Mouse (Mus musculus) layer of hippocampus, postnatal 10 days (tissue): ENCODE measurements around the gene Ube2j2. TPM values are rescaled to one million over a fixed set of nuclear protein-coding genes. Genes with fewer than 3 reads are reported as not detected.
A peak's percentile ranks its signal among the peaks of the same experiment; 100 is the strongest.

Experiments used
- DNase-seq, 2 experiments: peaks; one replicate each; pipeline ENCODE4 v3.0.0; 2021; ENCODE audit warnings: low spot score in 2 of 2
- long read RNA-seq: library from polyadenylated mRNA; stranded (forward); transcript quantifications from one replicate; pipeline ENCODE4 v2.0.0, GENCODE M21; 2023
- total RNA-seq, 2 experiments: library from RNA; stranded (reverse); gene quantifications; 2 replicates each; pipeline ENCODE4 v1.2.3; 2021

The Ube2j2 gene
- 10 to 100 TPM; 93.3 to 97.5 TPM for total RNA-seq
- long read RNA-seq, transcript Ube2j2-205 (8 exons, 1,434 nt) = minor isoform, 12 of 95 reads
- long read RNA-seq, transcript Ube2j2-213 (7 exons, 3,339 nt) = major isoform, 27 of 95 reads
- long read RNA-seq, transcript Ube2j2-201 (8 exons, 3,483 nt) = minor isoform, 23 of 95 reads
- long read RNA-seq, partial matches to known transcripts = 12 of 95 reads
- long read RNA-seq, other reads (novel, unspliced or antisense) = 15 of 95 reads

GRCm38 (mm10) chr4:155943534-155944249 lies at the start of gene Ube2j2:
Gene Ube2j2 (plus strand): TSS chr4:155943831.
- DNase-seq = peak; percentile 99

- DNase-seq = peak; percentile 69 to 76
Observed at GRCm38 (mm10) chr4:155894311-155894881, 49.2 kb upstream of the Ube2j2 start.

- peak; percentile 82 to 85 for DNase-seq
Observed at GRCm38 (mm10) chr4:155895216-155895615, 48.4 kb upstream of the Ube2j2 start.

GRCm38 (mm10) chr4:155895826-155896225 lies 47.8 kb upstream of the Ube2j2 start:
- DNase-seq = peak; percentile 6 to 15

- no peak for DNase-seq
Observed at GRCm38 (mm10) chr4:155896461-155896860, 47.2 kb upstream of the Ube2j2 start.

GRCm38 (mm10) chr4:155898318-155898717 lies 45.3 kb upstream of the Ube2j2 start:
- DNase-seq = no peak

- peak; percentile 3 to 11 for DNase-seq
Observed at GRCm38 (mm10) chr4:155899355-155899754, 44.3 kb upstream of the Ube2j2 start.

GRCm38 (mm10) chr4:155901205-155901604 lies 42.4 kb upstream of the Ube2j2 start:
- peak; percentile 60 to 71 for DNase-seq

- peak; percentile 3 to 9 for DNase-seq
Observed at GRCm38 (mm10) chr4:155903246-155903645, 40.4 kb upstream of the Ube2j2 start.

- peak; percentile 47 to 58 for DNase-seq
Observed at GRCm38 (mm10) chr4:155904318-155905102, 39.1 kb upstream of the Ube2j2 start.

- peak in 1 of 2 experiments; percentile 6 for DNase-seq
Observed at GRCm38 (mm10) chr4:155905634-155906033, 38.0 kb upstream of the Ube2j2 start.

- peak; percentile 3 to 13 for DNase-seq
Observed at GRCm38 (mm10) chr4:155906125-155906524, 37.5 kb upstream of the Ube2j2 start.

GRCm38 (mm10) chr4:155907003-155907402 lies 36.6 kb upstream of the Ube2j2 start:
- DNase-seq = peak; percentile 4 to 11

- peak; percentile 7 to 15 for DNase-seq
Observed at GRCm38 (mm10) chr4:155908281-155908680, 35.4 kb upstream of the Ube2j2 start.

- DNase-seq = peak; percentile 3 to 11
Observed at GRCm38 (mm10) chr4:155908751-155909150, 34.9 kb upstream of the Ube2j2 start.

- DNase-seq = no peak
Observed at GRCm38 (mm10) chr4:155932031-155932430, 11.6 kb upstream of the Ube2j2 start.

GRCm38 (mm10) chr4:155943049-155943452 lies 580 bp upstream of the Ube2j2 start:
- peak; percentile 64 to 65 for DNase-seq

GRCm38 (mm10) chr4:155944271-155944670 lies 640 bp downstream of the Ube2j2 start:
- DNase-seq = no peak

- no peak for DNase-seq
Observed at GRCm38 (mm10) chr4:155947094-155947493, 3.5 kb downstream of the Ube2j2 start.

- no peak for DNase-seq
Observed at GRCm38 (mm10) chr4:155955491-155955890, 11.9 kb downstream of the Ube2j2 start.

- DNase-seq = peak; percentile 81
Observed at GRCm38 (mm10) chr4:155959275-155959674, 15.6 kb downstream of the Ube2j2 start.
